Mouse (Mus musculus) hindbrain, embryonic 12.5 days (tissue): ENCODE results near the gene Ppox. TPM values are rescaled to one million over a fixed set of nuclear protein-coding genes. Genes with fewer than 3 reads are reported as not detected.

Source experiments
- ATAC-seq: fragments of 200-750 bp; cut with Nextera tagmentation; 2 replicates; pipeline ENCODE4 v1.8.0; 2017; ENCODE audit warnings: moderate TSS enrichment; ENCODE audit not compliant: low FRiP score
- H3K27ac ChIP-seq: fragments of 300-500 bp; sonication (generic); 2 replicates; pipeline ENCODE4 v1.5.1; 2016; ENCODE audit warnings: mild to moderate bottlenecking
- H3K27me3 ChIP-seq: fragments of 300-500 bp; sonication (generic); 2 replicates; pipeline ENCODE4 v1.6.1; 2016; ENCODE audit warnings: mild to moderate bottlenecking
- H3K36me3 ChIP-seq: fragments of 300-500 bp; sonication (generic); 2 replicates; pipeline ENCODE4 v1.6.1; 2016; ENCODE audit warnings: mild to moderate bottlenecking
- H3K4me1 ChIP-seq: fragments of 300-500 bp; sonication (generic); 2 replicates; pipeline ENCODE4 v1.6.1; 2016
- H3K4me2 ChIP-seq: fragments of 300-500 bp; sonication (generic); replicated peaks from 2 replicates; pipeline ENCODE4 v1.6.1; 2016; ENCODE audit warnings: mild to moderate bottlenecking
- H3K4me3 ChIP-seq: fragments of 300-500 bp; sonication (generic); 2 replicates; pipeline ENCODE4 v1.5.1; 2016; ENCODE audit warnings: mild to moderate bottlenecking
- H3K9ac ChIP-seq: fragments of 300-500 bp; sonication (generic); 2 replicates; pipeline ENCODE4 v1.6.1; 2016; ENCODE audit warnings: mild to moderate bottlenecking, moderate library complexity
- H3K9me3 ChIP-seq: fragments of 300-500 bp; sonication (generic); replicated peaks from 2 replicates; pipeline ENCODE4 v1.6.1; 2016; ENCODE audit warnings: mild to moderate bottlenecking
- WGBS: fragments of 180-500 bp; shearing (Covaris S2); methylation state at CpG from one replicate; pipeline ENCODE4 v1.1.7; 2016; 5-methylcytosine and 5-hydroxymethylcytosine counted together
- polyA plus RNA-seq: library from polyadenylated mRNA; unstranded; fragments of >200 nt; fragmentation: Nextera tagmentation; extraction: Ambion mirVana; gene quantifications from 2 replicates; pipeline ENCODE4 v1.2.1, GENCODE M21; 2016

The Ppox gene
- polyA plus RNA-seq, 1 experiment from 2014 or later, result 60.9 TPM

GRCm38 (mm10) chr1:171258921-171259320 lies 22.1 kb downstream of the Ppox start:
- WGBS, result 80% methylated on average over 17 of the region's 17 CpGs
- H3K9me3 ChIP-seq, result no peaks in the 10 kb centered on the region
- H3K36me3 ChIP-seq, result no peaks in the 10 kb centered on the region
- no peak overlapping the region for H3K27ac ChIP-seq
- H3K4me3 ChIP-seq, result no peak overlapping the region
- no peaks in the 10 kb centered on the region for H3K27me3 ChIP-seq
- no peak overlapping the region for H3K9ac ChIP-seq
- H3K4me1 ChIP-seq, result peaks cover 11% of the 10 kb centered on the region
- no peak overlapping the region for H3K4me2 ChIP-seq
- ATAC-seq, result no peak

DNA sequence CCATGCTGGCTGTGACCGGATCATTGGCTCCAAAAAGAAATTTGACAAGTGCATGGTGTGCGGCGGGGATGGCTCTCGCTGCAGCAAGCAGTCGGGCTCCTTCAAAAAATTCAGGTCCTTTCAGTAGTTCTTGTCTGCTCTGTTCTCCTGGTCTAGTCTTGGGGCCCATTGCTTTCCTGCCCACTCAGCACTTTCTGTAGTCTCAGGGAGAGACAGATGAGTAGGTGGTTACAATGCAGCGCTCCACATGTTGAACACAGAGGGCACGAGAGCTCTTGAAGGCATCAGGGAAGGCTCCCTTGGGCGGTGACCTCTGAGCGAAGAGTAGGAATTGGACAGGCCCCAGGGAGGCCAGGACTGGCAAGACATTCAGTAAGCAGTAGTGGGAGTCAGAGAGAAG lies 23.2 kb downstream of the Ppox start:
- Histone ChIP-seq H3K27ac (no peak overlapping the region), H3K9me3 (no peaks in the 10 kb centered on the region), H3K27me3 (no peaks in the 10 kb centered on the region), H3K4me3 (no peak overlapping the region), H3K4me1 (peaks cover 6% of the 10 kb centered on the region), H3K36me3 (no peaks in the 10 kb centered on the region), H3K9ac (no peak overlapping the region), H3K4me2 (no peak overlapping the region)
- ATAC-seq, result no peak
- 82% methylated on average over 9 of the region's 9 CpGs for WGBS

DNA sequence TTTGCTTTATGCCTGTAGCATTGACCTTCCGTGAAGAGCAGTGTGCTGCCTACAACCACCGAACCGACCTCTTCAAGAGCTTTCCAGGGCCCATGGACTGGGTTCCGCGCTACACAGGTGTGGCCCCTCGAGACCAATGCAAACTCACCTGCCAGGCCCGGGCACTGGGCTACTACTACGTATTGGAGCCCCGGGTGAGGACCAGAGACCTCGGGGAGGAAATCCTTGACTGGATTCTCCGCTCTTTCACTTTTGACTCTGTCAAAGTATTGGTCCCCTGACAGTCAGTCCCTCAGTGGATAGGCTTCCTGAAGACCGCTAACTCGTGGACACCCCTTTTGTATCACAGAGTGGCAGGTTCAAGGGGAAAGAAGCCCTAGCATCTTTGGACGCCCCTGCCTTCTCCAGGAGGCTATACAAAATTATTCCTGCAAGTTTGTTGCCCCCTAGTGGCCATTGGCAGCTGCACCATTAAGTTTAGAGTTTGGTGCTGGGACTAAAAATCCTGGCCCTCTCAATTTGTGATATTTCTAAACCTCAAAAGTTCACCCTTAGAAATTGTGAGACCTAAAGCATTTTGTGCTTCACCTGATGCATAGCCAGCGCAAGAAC lies 23.9 kb downstream of the Ppox start:
- WGBS, result 66% methylated on average over 15 of the region's 15 CpGs
- H3K9me3 ChIP-seq, result no peaks in the 10 kb centered on the region
- no peak overlapping the region for H3K4me3 ChIP-seq
- no peaks in the 10 kb centered on the region for H3K36me3 ChIP-seq
- H3K4me2 ChIP-seq, result no peak overlapping the region
- H3K27ac ChIP-seq, result no peak overlapping the region
- peak; percentile 41; the same call in 1 of the 2 replicates for ATAC-seq
- H3K9ac ChIP-seq, result no peak overlapping the region
- H3K27me3 ChIP-seq, result no peaks in the 10 kb centered on the region
- peaks cover 7% of the 10 kb centered on the region for H3K4me1 ChIP-seq

GRCm38 (mm10) chr1:171256095-171256818 lies 24.7 kb downstream of the Ppox start:
- 90% methylated on average over 24 of the region's 24 CpGs for WGBS
- H3K9me3 ChIP-seq, result no peaks in the 10 kb centered on the region
- no peak for ATAC-seq
- H3K27me3 ChIP-seq, result no peaks in the 10 kb centered on the region
- H3K4me1 ChIP-seq, result peaks cover 14% of the 10 kb centered on the region
- H3K27ac ChIP-seq, result no peak overlapping the region
- H3K4me2 ChIP-seq, result no peak overlapping the region
- H3K4me3 ChIP-seq, result no peak overlapping the region
- no peaks in the 10 kb centered on the region for H3K36me3 ChIP-seq
- no peak overlapping the region for H3K9ac ChIP-seq

DNA sequence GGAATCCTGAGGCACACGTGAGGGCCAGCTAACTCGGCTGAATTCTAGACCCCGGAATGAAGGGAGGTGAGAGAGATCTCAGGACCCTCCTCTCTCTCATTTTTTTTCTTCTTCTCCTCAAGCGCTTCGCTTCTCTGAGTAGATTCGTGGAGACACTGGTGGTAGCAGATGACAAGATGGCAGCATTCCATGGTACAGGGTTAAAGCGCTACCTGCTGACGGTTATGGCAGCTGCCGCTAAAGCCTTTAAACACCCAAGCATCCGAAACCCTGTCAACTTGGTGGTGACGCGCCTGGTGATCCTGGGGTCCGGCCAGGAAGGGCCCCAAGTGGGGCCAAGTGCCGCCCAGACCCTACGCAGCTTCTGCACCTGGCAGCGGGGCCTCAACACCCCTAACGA lies 28.6 kb downstream of the Ppox start:
- H3K4me3 ChIP-seq, result peak overlapping the region; percentile 29
- H3K27ac ChIP-seq, result peak overlapping the region; percentile 81
- H3K4me1 ChIP-seq, result peaks cover 43% of the 10 kb centered on the region

GRCm38 (mm10) chr1:171251594-171252324 lies 29.2 kb downstream of the Ppox start:
- no peaks in the 10 kb centered on the region for H3K9me3 ChIP-seq
- H3K4me3 ChIP-seq, result peak overlapping the region; percentile 29
- ATAC-seq, result no peak
- H3K4me1 ChIP-seq, result peaks cover 45% of the 10 kb centered on the region
- peak overlapping the region; percentile 81 for H3K27ac ChIP-seq
- H3K4me2 ChIP-seq, result peak overlapping the region; percentile 55
- 2% methylated on average over 13 of the region's 13 CpGs for WGBS
- peak overlapping the region; percentile 23; the same call in 1 of the 2 replicates for H3K9ac ChIP-seq
- no peaks in the 10 kb centered on the region for H3K36me3 ChIP-seq
- H3K27me3 ChIP-seq, result no peaks in the 10 kb centered on the region

More for the DNA sequence above, 28.6 kb downstream of the Ppox start:
- peak overlapping the region; percentile 55 for H3K4me2 ChIP-seq
- H3K9me3 ChIP-seq, result no peaks in the 10 kb centered on the region
- no peak for ATAC-seq
- no peaks in the 10 kb centered on the region for H3K36me3 ChIP-seq
- WGBS, result 50% methylated on average over 17 of the region's 17 CpGs
- H3K9ac ChIP-seq, result no peak overlapping the region
- H3K27me3 ChIP-seq, result no peaks in the 10 kb centered on the region

- Histone ChIP-seq H3K4me1 (peaks cover 50% of the 10 kb centered on the region), H3K36me3 (no peaks in the 10 kb centered on the region), H3K4me3 (peak within 1 kb of the TSS; percentile 29), H3K27me3 (no peaks in the 10 kb centered on the region), H3K4me2 (peak within 1 kb of the TSS; percentile 55), H3K9me3 (no peaks in the 10 kb centered on the region), H3K27ac (peak within 1 kb of the TSS; percentile 81), H3K9ac (peak within 1 kb of the TSS; percentile 49)
- WGBS, result 9% methylated on average over 26 of the region's 26 CpGs
- ATAC-seq, result peak; percentile 15; the same call in 1 of the 2 replicates
These were observed 30.0 kb downstream of the Ppox start, which contains the start of gene Ndufs2 for GRCm38 (mm10) chr1:171250680-171251593. TSS of gene Ndufs2 (minus strand) at chr1:171251388.

GRCm38 (mm10) chr1:171249913-171250600 lies 30.9 kb downstream of the Ppox start, which contains the start of gene Adamts4:
TSS of gene Adamts4 (plus strand) at chr1:171250421.
- 12% methylated on average over 4 of the region's 5 CpGs for WGBS
- peak within 1 kb of the TSS; percentile 29 for H3K4me3 ChIP-seq
- peak within 1 kb of the TSS; percentile 49 for H3K9ac ChIP-seq
- H3K36me3 ChIP-seq, result peaks cover 1% of the 10 kb centered on the region; the same call in 1 of the 2 replicates
- peak within 1 kb of the TSS; percentile 55 for H3K4me2 ChIP-seq
- no peak for ATAC-seq
- peak within 1 kb of the TSS; percentile 81 for H3K27ac ChIP-seq
- H3K9me3 ChIP-seq, result no peaks in the 10 kb centered on the region
- H3K4me1 ChIP-seq, result peaks cover 55% of the 10 kb centered on the region
- H3K27me3 ChIP-seq, result no peaks in the 10 kb centered on the region

GRCm38 (mm10) chr1:171248386-171249226 lies 32.4 kb downstream of the Ppox start:
- peaks cover 55% of the 10 kb centered on the region for H3K4me1 ChIP-seq
- 0 out of 2 replicates have a peak, but pooled peaks have one; percentile 5 for ATAC-seq
- H3K9ac ChIP-seq, result no peak overlapping the region
- H3K4me2 ChIP-seq, result no peak overlapping the region
- H3K36me3 ChIP-seq, result peaks cover 10% of the 10 kb centered on the region; the same call in 1 of the 2 replicates
- H3K4me3 ChIP-seq, result no peak overlapping the region
- 31% methylated on average over 3 of the region's 3 CpGs for WGBS
- peak overlapping the region; percentile 83 for H3K27ac ChIP-seq
- H3K9me3 ChIP-seq, result no peaks in the 10 kb centered on the region
- H3K27me3 ChIP-seq, result no peaks in the 10 kb centered on the region

GRCm38 (mm10) chr1:171247916-171248315 lies 33.1 kb downstream of the Ppox start:
- peaks cover 55% of the 10 kb centered on the region for H3K4me1 ChIP-seq
- H3K4me2 ChIP-seq, result peak overlapping the region; percentile 87
- WGBS, result 21% methylated on average over 4 of the region's 4 CpGs
- no peaks in the 10 kb centered on the region for H3K9me3 ChIP-seq
- 0 out of 2 replicates have a peak overlapping the region, but pooled peaks have one; percentile 79 for H3K4me3 ChIP-seq
- H3K27ac ChIP-seq, result peak overlapping the region; percentile 83
- H3K36me3 ChIP-seq, result peaks cover 17% of the 10 kb centered on the region
- H3K27me3 ChIP-seq, result no peaks in the 10 kb centered on the region
- ATAC-seq, result no peak
- H3K9ac ChIP-seq, result no peak overlapping the region
